20 mouse cellular contexts compared by ENCODE assay signal in genomic region chr6:119491997-119492629, GRCm38 (mm10). TPM values are rescaled to one million over a fixed set of nuclear protein-coding genes. Genes with fewer than 3 reads are reported as not detected.
A peak's percentile ranks its signal among the peaks of the same experiment; 100 is the strongest.
DNase-seq lines count a peak whose midpoint lies in the region; ATAC-seq and TF ChIP-seq lines count a peak whose summit lies in the region.
"Had no signal": no experiment of that assay in that cellular context is flagged by ENCODE, and none has a peak within 500 bp of the region (broad histone marks: within the 10 kb centered on the region; RNA-seq: fewer than 3 reads in every experiment).

No protein-coding gene starts in this region.

- H3K4me1 ChIP-seq in forebrain, embryonic 11.5 days (replicated peaks; ENCODE audit: control insufficient read depth, insufficient read depth, low read length): peaks cover 29% of the 10 kb centered on the region
- peaks cover 13% of the 10 kb centered on the region; the same call in 1 of the 2 replicates for H3K4me1 ChIP-seq in forebrain, postnatal 0 days (ENCODE audit: insufficient read depth)
- H3K4me1 ChIP-seq in forebrain, embryonic 13.5 days: peaks cover 34% of the 10 kb centered on the region
- H3K4me1 ChIP-seq in midbrain, embryonic 14.5 days (ENCODE audit: control insufficient read depth, insufficient read depth, low read length): peaks cover 16% of the 10 kb centered on the region

- no peaks in the 10 kb centered on the region for H3K9me3 ChIP-seq in forebrain, embryonic 11.5 days (ENCODE audit: control insufficient read depth, low read length)
- H3K9me3 ChIP-seq in forebrain, postnatal 0 days (ENCODE audit: low read length): no peaks in the 10 kb centered on the region
- no peaks in the 10 kb centered on the region for H3K9me3 ChIP-seq in forebrain, embryonic 13.5 days (replicated peaks)
- H3K9me3 ChIP-seq in midbrain, embryonic 14.5 days (ENCODE audit: control insufficient read depth, low read length): 0 out of 2 replicates have a peak, but pooled peaks cover 3% of the 10 kb centered on the region
- H3K9me3 ChIP-seq: hindbrain, embryonic 13.5 days; limb, embryonic 15.5 days; neural tube, embryonic 13.5 days had no signal

- no peaks in the 10 kb centered on the region for H3K36me3 ChIP-seq in forebrain, embryonic 11.5 days (ENCODE audit: control insufficient read depth, insufficient read depth, low read length)
- no peaks in the 10 kb centered on the region for H3K36me3 ChIP-seq in forebrain, postnatal 0 days (ENCODE audit: insufficient read depth)
- H3K36me3 ChIP-seq in forebrain, embryonic 13.5 days (ENCODE audit: poor library complexity, severe bottlenecking): no peaks in the 10 kb centered on the region
- no peaks in the 10 kb centered on the region for H3K36me3 ChIP-seq in midbrain, embryonic 14.5 days (ENCODE audit: control insufficient read depth, insufficient read depth, low read length)
- H3K36me3 ChIP-seq: hindbrain, embryonic 13.5 days; limb, embryonic 15.5 days; neural tube, embryonic 13.5 days had no signal

- TF ChIP-seq CTCF in forebrain, postnatal 0 days (IDR thresholded peaks at IDR 0.05; ENCODE audit: low read depth): no peak

- peak; percentile 81 for ATAC-seq in forebrain, embryonic 11.5 days (replicated peaks; ENCODE audit: low FRiP score)
- ATAC-seq in forebrain, postnatal 0 days: no peak
- ATAC-seq in forebrain, embryonic 13.5 days: peak; percentile 44; the same call in 1 of the 2 replicates
- peak; percentile 59 for ATAC-seq in midbrain, embryonic 14.5 days (ENCODE audit: low FRiP score, low TSS enrichment)
- ATAC-seq: intestine, postnatal 0 days; liver, postnatal 0 days had no signal

- H3K27ac ChIP-seq in forebrain, embryonic 11.5 days (ENCODE audit: low read depth, low read length): peak overlapping the region; percentile 82
- H3K27ac ChIP-seq in forebrain, postnatal 0 days (ENCODE audit: low read depth, low read length): no peak overlapping the region
- H3K27ac ChIP-seq in forebrain, embryonic 13.5 days: peak overlapping the region; percentile 45
- peak overlapping the region; percentile 50 for H3K27ac ChIP-seq in midbrain, embryonic 14.5 days (replicated peaks; ENCODE audit: low read depth, low read length)
- H3K27ac ChIP-seq: hindbrain, embryonic 13.5 days; layer of hippocampus, adult 2 months; limb, embryonic 15.5 days; neural tube, embryonic 13.5 days; stomach, postnatal 0 days had no signal

- no peak overlapping the region for H3K4me3 ChIP-seq in forebrain, embryonic 11.5 days (ENCODE audit: low read depth, low read length)
- H3K4me3 ChIP-seq in forebrain, postnatal 0 days (ENCODE audit: low read depth, low read length): no peak overlapping the region
- no peak overlapping the region for H3K4me3 ChIP-seq in forebrain, embryonic 13.5 days
- H3K4me3 ChIP-seq in midbrain, embryonic 14.5 days (replicated peaks; ENCODE audit: low read depth, low read length): no peak overlapping the region
- H3K4me3 ChIP-seq: hindbrain, embryonic 13.5 days; layer of hippocampus, adult 2 months; limb, embryonic 15.5 days; neural tube, embryonic 13.5 days had no signal

- H3K27me3 ChIP-seq in forebrain, embryonic 11.5 days (ENCODE audit: control insufficient read depth, insufficient read depth, low read length): no peaks in the 10 kb centered on the region
- no peaks in the 10 kb centered on the region for H3K27me3 ChIP-seq in forebrain, postnatal 0 days (ENCODE audit: insufficient read depth, low read length)
- H3K27me3 ChIP-seq in forebrain, embryonic 13.5 days: no peaks in the 10 kb centered on the region
- no peaks in the 10 kb centered on the region for H3K27me3 ChIP-seq in midbrain, embryonic 14.5 days (ENCODE audit: control insufficient read depth, insufficient read depth, low read length)
- H3K27me3 ChIP-seq: hindbrain, embryonic 13.5 days; limb, embryonic 15.5 days; neural tube, embryonic 13.5 days had no signal

- H3K9ac ChIP-seq in forebrain, embryonic 11.5 days (ENCODE audit: low read length): peak overlapping the region; percentile 14; the same call in 1 of the 2 replicates
- H3K9ac ChIP-seq in forebrain, postnatal 0 days: no peak overlapping the region
- no peak overlapping the region for H3K9ac ChIP-seq in forebrain, embryonic 13.5 days
- 0 out of 2 replicates have a peak overlapping the region, but pooled peaks have one; percentile 23 for H3K9ac ChIP-seq in midbrain, embryonic 14.5 days (replicated peaks; ENCODE audit: low read length)
- H3K9ac ChIP-seq: hindbrain, embryonic 13.5 days; limb, embryonic 15.5 days; liver, postnatal 0 days had no signal

- H3K4me2 ChIP-seq in forebrain, embryonic 11.5 days (ENCODE audit: low read depth, low read length, severe bottlenecking): peak overlapping the region; percentile 27; the same call in 1 of the 2 replicates
- no peak overlapping the region for H3K4me2 ChIP-seq in forebrain, postnatal 0 days (ENCODE audit: low read depth)
- H3K4me2 ChIP-seq in forebrain, embryonic 13.5 days: 0 out of 2 replicates have a peak overlapping the region, but pooled peaks have one; percentile 3
- H3K4me2 ChIP-seq in midbrain, embryonic 14.5 days (ENCODE audit: low read length): no peak overlapping the region
- H3K4me2 ChIP-seq: limb, embryonic 15.5 days had no signal

- DNase-seq in forebrain, embryonic 11.5 days (ENCODE audit: low spot score): peak; percentile 83
- DNase-seq in forebrain, postnatal 0 days: no peak
- peak; percentile 71 for DNase-seq in embryo, embryonic 10 days (ENCODE audit: low spot score)
- peak; percentile 61 for DNase-seq in midbrain, embryonic 14.5 days
- DNase-seq in layer of hippocampus, adult 11-12 months (ENCODE audit: low spot score): no peak
- no peak for DNase-seq in left cerebral cortex, adult 18-20 months (ENCODE audit: low spot score in 2 of 2)
- no peak for DNase-seq in cerebellum, adult 11 months
- DNase-seq: cerebellum, postnatal 36 days; gastrocnemius, postnatal 10 days; heart, adult 18-20 months; liver, postnatal 0 days; lung, postnatal 36 days; thymus, postnatal 14 days had no signal

- 8% methylated on average over 9 of the region's 9 CpGs for WGBS in forebrain, embryonic 11.5 days
- 38% methylated on average over 9 of the region's 9 CpGs for WGBS in forebrain, postnatal 0 days
- WGBS in forebrain, embryonic 13.5 days: 7% methylated on average over 9 of the region's 9 CpGs
- 13% methylated on average over 9 of the region's 9 CpGs for WGBS in midbrain, embryonic 14.5 days

RNA-seq across cellular contexts. Expression of gene Fbxl14, which starts 12.6 kb away (rescaled TPM):
- 5.6 and 6.3 TPM in 2 replicates for polyA plus RNA-seq in forebrain, embryonic 11.5 days (2014; fragmentation: Nextera tagmentation; extraction: Ambion mirVana)
- total RNA-seq in forebrain, postnatal 0 days (2014; rRNA removed): 40.3 and 54.5 TPM in 2 replicates
- polyA plus RNA-seq in forebrain, postnatal 0 days (2015; fragmentation: Nextera tagmentation; extraction: Ambion mirVana): 1.9 and 2.2 TPM in 2 replicates
- 4.1 and 4.2 TPM in 2 replicates for polyA plus RNA-seq in forebrain, embryonic 13.5 days (2015; fragmentation: Nextera tagmentation; extraction: Ambion mirVana)
- 5.5 and 5.6 TPM in 2 replicates for polyA plus RNA-seq in midbrain, embryonic 14.5 days (2014; fragmentation: Nextera tagmentation; extraction: Ambion mirVana)
- total RNA-seq in left cerebral cortex, adult 18-20 months (2021): 10 to 100 TPM; 40.0 to 42.2 TPM

RNA-seq across cellular contexts. Expression of gene Wnt5b, which starts 52.0 kb away (rescaled TPM):
- polyA plus RNA-seq in forebrain, embryonic 11.5 days (2014; fragmentation: Nextera tagmentation; extraction: Ambion mirVana): 14.5 and 16.1 TPM in 2 replicates
- 3.1 and 4.4 TPM in 2 replicates for total RNA-seq in forebrain, postnatal 0 days (2014; rRNA removed)
- 2.2 and 2.5 TPM in 2 replicates for polyA plus RNA-seq in forebrain, postnatal 0 days (2015; fragmentation: Nextera tagmentation; extraction: Ambion mirVana)
- polyA plus RNA-seq in forebrain, embryonic 13.5 days (2015; fragmentation: Nextera tagmentation; extraction: Ambion mirVana): 4.5 and 5.2 TPM in 2 replicates
- 1.4 and 3.0 TPM in 2 replicates for polyA plus RNA-seq in midbrain, embryonic 14.5 days (2014; fragmentation: Nextera tagmentation; extraction: Ambion mirVana)
- 1 to 10 TPM; 1.2 to 2.0 TPM for total RNA-seq in left cerebral cortex, adult 18-20 months (2021)

Comparison
In these comparisons a context has a peak if more than half of its experiments do, and no peak if none do; other contexts are left out.
1. DNase-seq: peak in forebrain, embryonic 11.5 days (single experiment), embryo, embryonic 10 days (single experiment) and midbrain, embryonic 14.5 days (single experiment); none in forebrain, postnatal 0 days (single experiment), layer of hippocampus, adult 11-12 months (single experiment), left cerebral cortex, adult 18-20 months (0 of 2) and cerebellum, adult 11 months (single experiment).
2. H3K4me2 ChIP-seq: peak in forebrain, embryonic 11.5 days (single experiment) and forebrain, embryonic 13.5 days (single experiment); none in forebrain, postnatal 0 days (single experiment) and midbrain, embryonic 14.5 days (single experiment).
3. H3K9ac ChIP-seq: peak in forebrain, embryonic 11.5 days (single experiment) and midbrain, embryonic 14.5 days (single experiment); none in forebrain, postnatal 0 days (single experiment) and forebrain, embryonic 13.5 days (single experiment).